In genomic region chr1:76113281-76113680, GRCm38 (mm10) we compare ENCODE assay signal across 12 mouse cellular contexts.
DNase-seq lines count a peak whose midpoint lies in the region; ATAC-seq and TF ChIP-seq lines count a peak whose summit lies in the region.
"Had no signal": no experiment of that assay in that cellular context is flagged by ENCODE, and none has a peak within 500 bp of the region (broad histone marks: within the 10 kb centered on the region; RNA-seq: fewer than 3 reads in every experiment).

No protein-coding gene starts in this region.

- WGBS in stomach, embryonic 16.5 days, result 64% methylated on average over 3 of the region's 3 CpGs
- WGBS in stomach, postnatal 0 days, result 54% methylated on average over 3 of the region's 3 CpGs

- no peak overlapping the region for H3K9ac ChIP-seq in stomach, embryonic 16.5 days (ENCODE audit: low read length)
- no peak overlapping the region for H3K9ac ChIP-seq in stomach, postnatal 0 days (ENCODE audit: low read length)
- H3K9ac ChIP-seq: embryonic facial prominence, embryonic 13.5 days; forebrain, embryonic 13.5 days; liver, embryonic 13.5 days had no signal

- no peak overlapping the region for H3K4me3 ChIP-seq in stomach, embryonic 16.5 days (replicated peaks; ENCODE audit: low read length)
- H3K4me3 ChIP-seq in stomach, postnatal 0 days (ENCODE audit: low read depth, low read length), result no peak overlapping the region
- H3K4me3 ChIP-seq: embryonic facial prominence, embryonic 13.5 days; forebrain, embryonic 13.5 days; liver, embryonic 13.5 days had no signal

- H3K27me3 ChIP-seq in stomach, embryonic 16.5 days (ENCODE audit: control insufficient read depth, insufficient read depth, low read length), result no peaks in the 10 kb centered on the region
- no peaks in the 10 kb centered on the region for H3K27me3 ChIP-seq in stomach, postnatal 0 days (ENCODE audit: control insufficient read depth, insufficient read depth, low read length)
- H3K27me3 ChIP-seq: embryonic facial prominence, embryonic 13.5 days; forebrain, embryonic 13.5 days; liver, embryonic 13.5 days had no signal

- no peaks in the 10 kb centered on the region for H3K36me3 ChIP-seq in stomach, embryonic 16.5 days (ENCODE audit: control insufficient read depth, insufficient read depth, low read length)
- H3K36me3 ChIP-seq in stomach, postnatal 0 days (ENCODE audit: control insufficient read depth, insufficient read depth, low read length), result no peaks in the 10 kb centered on the region
- H3K36me3 ChIP-seq: embryonic facial prominence, embryonic 13.5 days; liver, embryonic 13.5 days had no signal

- H3K4me1 ChIP-seq in stomach, embryonic 16.5 days (ENCODE audit: control insufficient read depth, insufficient read depth, low read length), result peaks cover 5% of the 10 kb centered on the region; the same call in 1 of the 2 replicates
- H3K4me1 ChIP-seq in stomach, postnatal 0 days (replicated peaks; ENCODE audit: control insufficient read depth, insufficient read depth), result no peaks in the 10 kb centered on the region
- H3K4me1 ChIP-seq: embryonic facial prominence, embryonic 13.5 days; forebrain, embryonic 13.5 days; liver, embryonic 13.5 days had no signal

- no peak for TF ChIP-seq EP300 in stomach, postnatal 0 days (optimal IDR thresholded peaks at IDR 0.05)

- no peak overlapping the region for H3K27ac ChIP-seq in stomach, embryonic 16.5 days (ENCODE audit: low read length)
- no peak overlapping the region for H3K27ac ChIP-seq in stomach, postnatal 0 days (replicated peaks)
- H3K27ac ChIP-seq: embryonic facial prominence, embryonic 13.5 days; forebrain, embryonic 13.5 days; liver, embryonic 13.5 days had no signal

- intact Hi-C loops in heart, postnatal 14 days (cut with DNase I), result no loop called here

- no peak for ATAC-seq in stomach, embryonic 16.5 days (ENCODE audit: insufficient read depth, low FRiP score)
- no peak for ATAC-seq in stomach, postnatal 0 days (ENCODE audit: low FRiP score, low TSS enrichment)
- ATAC-seq: forebrain, embryonic 13.5 days; intestine, embryonic 16.5 days had no signal

- no peaks in the 10 kb centered on the region for H3K9me3 ChIP-seq in stomach, embryonic 16.5 days (replicated peaks; ENCODE audit: control insufficient read depth, low read length)
- H3K9me3 ChIP-seq in stomach, postnatal 0 days (ENCODE audit: control insufficient read depth, low read length), result no peaks in the 10 kb centered on the region
- H3K9me3 ChIP-seq: embryonic facial prominence, embryonic 13.5 days; forebrain, embryonic 13.5 days; liver, embryonic 13.5 days had no signal

- TF ChIP-seq CTCF in stomach, postnatal 0 days (IDR thresholded peaks at IDR 0.05; ENCODE audit: low read depth), result no peak

- peak; percentile 18 for DNase-seq in cerebellum, postnatal 10 days
- DNase-seq in cerebellum, adult 11-12 months, result no peak
- no peak for DNase-seq in stomach, postnatal 0 days (ENCODE audit: low spot score)
- peak; percentile 9 to 26 for DNase-seq in heart, postnatal 14 days
- DNase-seq in lung, postnatal 4 days, result peak; percentile 14 to 32
- no peak for DNase-seq in embryo, embryonic 10 days (ENCODE audit: low spot score)
- no peak for DNase-seq in thymus, postnatal 36 days
- DNase-seq: liver, embryonic 13.5 days had no signal

- H3K4me2 ChIP-seq in stomach, embryonic 16.5 days (ENCODE audit: low read depth, low read length), result 0 out of 2 replicates have a peak overlapping the region, but pooled peaks have one; percentile 7
- H3K4me2 ChIP-seq in stomach, postnatal 0 days (replicated peaks; ENCODE audit: low read depth), result no peak overlapping the region
- H3K4me2 ChIP-seq: embryonic facial prominence, embryonic 13.5 days; forebrain, embryonic 13.5 days; liver, embryonic 13.5 days had no signal

Comparison
In these comparisons a context has a peak if more than half of its experiments do, and no peak if none do; other contexts are left out.
1. DNase-seq: peak in cerebellum, postnatal 10 days (2 of 2), heart, postnatal 14 days (2 of 2) and lung, postnatal 4 days (2 of 2); none in cerebellum, adult 11-12 months (single experiment), stomach, postnatal 0 days (single experiment), embryo, embryonic 10 days (single experiment) and thymus, postnatal 36 days (0 of 2).